Mouse (Mus musculus) erythroblast, embryonic 14.5 days (primary cell): ENCODE measurements around the gene Sumo1.

ENCODE experiments used
- GATA1 ChIP-seq: IDR thresholded peaks from 2 replicates; pipeline ENCODE4 v1.6.1; 2012; ENCODE audit warnings: low read length, inconsistent platforms, mixed read lengths
- TAL1 ChIP-seq: IDR thresholded peaks from 3 replicates; pipeline ENCODE4 v1.6.1; 2012; ENCODE audit warnings: low read length, inconsistent platforms, mixed read lengths

DNA sequence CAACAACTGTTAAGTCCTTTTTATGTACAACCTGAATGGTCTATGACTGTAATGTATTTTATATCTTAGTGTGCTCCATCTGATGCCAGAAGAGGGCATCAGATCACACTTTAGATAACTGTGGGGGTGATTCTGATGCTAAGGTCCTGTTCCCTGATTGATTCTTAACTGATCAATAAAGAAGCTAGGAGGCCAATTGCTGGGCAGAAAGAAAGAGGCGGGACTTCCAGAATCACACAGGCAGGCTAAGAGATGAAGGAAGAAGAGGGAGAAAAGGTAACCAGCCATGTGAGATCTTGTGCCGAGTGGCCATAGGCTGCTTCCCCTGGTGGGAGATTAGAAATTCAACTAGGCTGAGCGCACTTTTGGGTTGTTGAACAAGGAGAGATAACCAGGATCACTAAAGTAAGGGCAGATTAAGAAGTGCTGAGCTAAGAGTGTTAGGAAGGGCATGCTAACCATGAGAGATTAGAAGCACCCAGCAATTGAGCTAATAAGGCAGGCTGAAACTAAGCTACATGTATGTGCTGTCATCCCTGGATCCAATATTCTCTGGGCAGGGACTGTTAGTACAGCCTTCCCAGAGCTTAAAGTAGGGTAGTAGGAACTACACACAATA, 19.3 kb downstream of the Sumo1 start:
- no peak for TF ChIP-seq GATA1
- no peak for TF ChIP-seq TAL1
